Mouse (Mus musculus) midbrain, postnatal 0 days (tissue): ENCODE data around the gene Gpr176. TPM values are rescaled to one million over a fixed set of nuclear protein-coding genes. Genes with fewer than 3 reads are reported as not detected.

Experiments used
- ATAC-seq: fragments of 200-750 bp; cut with Nextera tagmentation; 2 replicates; pipeline ENCODE4 v1.8.0; 2017; ENCODE audit warnings: moderate number of reproducible peaks, mild to moderate bottlenecking, moderate TSS enrichment, moderate library complexity; ENCODE audit not compliant: low FRiP score
- DNase-seq: peaks from one replicate; pipeline ENCODE4 v3.0.0-alpha.2; 2015; ENCODE audit warnings: low spot score
- H3K27ac ChIP-seq: fragments of 300-500 bp; sonication (generic); 2 replicates; pipeline ENCODE4 v1.5.1; 2014; ENCODE audit warnings: low read depth, mild to moderate bottlenecking, low read length, mixed read lengths
- H3K27me3 ChIP-seq: fragments of 300-500 bp; sonication (generic); 2 replicates; pipeline ENCODE4 v1.6.1; 2014; ENCODE audit warnings: low read length, control low read depth, mixed read lengths; ENCODE audit not compliant: insufficient read depth
- H3K36me3 ChIP-seq: fragments of 300-500 bp; sonication (generic); 2 replicates; pipeline ENCODE4 v1.6.1; 2014; ENCODE audit warnings: low read length, control low read depth, mixed read lengths; ENCODE audit not compliant: insufficient read depth
- H3K4me1 ChIP-seq: fragments of 300-500 bp; sonication (generic); 2 replicates; pipeline ENCODE4 v1.6.1; 2014; ENCODE audit warnings: mild to moderate bottlenecking, control low read depth, antibody characterized with exemption, low read length, mixed read lengths; ENCODE audit not compliant: insufficient read depth
- H3K4me2 ChIP-seq: fragments of 300-500 bp; sonication (generic); 2 replicates; pipeline ENCODE4 v1.6.1; 2014; ENCODE audit warnings: low read depth, mild to moderate bottlenecking, low read length, mixed read lengths; ENCODE audit not compliant: poor library complexity, severe bottlenecking
- H3K4me3 ChIP-seq: fragments of 300-500 bp; sonication (generic); 2 replicates; pipeline ENCODE4 v1.5.1; 2014; ENCODE audit warnings: low read depth, mild to moderate bottlenecking, low read length, moderate library complexity
- H3K9ac ChIP-seq: fragments of 300-500 bp; sonication (generic); replicated peaks from 2 replicates; pipeline ENCODE4 v1.6.1; 2014; ENCODE audit warnings: mild to moderate bottlenecking, low read length, moderate library complexity, mixed read lengths; ENCODE audit not compliant: poor library complexity, severe bottlenecking
- H3K9me3 ChIP-seq: fragments of 300-500 bp; sonication (generic); 2 replicates; pipeline ENCODE4 v1.6.1; 2016; ENCODE audit warnings: low read length, control low read depth
- CTCF ChIP-seq: IDR thresholded peaks from 2 replicates; pipeline ENCODE4 v1.5.1; 2016; ENCODE audit warnings: antibody characterized with exemption, mild to moderate bottlenecking
- WGBS: fragments of 180-500 bp; shearing (Covaris S2); extraction: QIAGEN DNeasy Blood & Tissue Kit; methylation state at CpG from one replicate; pipeline ENCODE4 v1.1.7; 2014; 5-methylcytosine and 5-hydroxymethylcytosine counted together
- polyA plus RNA-seq: library from polyadenylated mRNA; unstranded; fragments of >200 nt; fragmentation: Nextera tagmentation; extraction: Ambion mirVana; gene quantifications from 2 replicates; pipeline ENCODE4 v1.2.1, GENCODE M21; 2015
- total RNA-seq: library from RNA; depleted of rRNA; stranded (reverse); fragments of >200 nt; gene quantifications from 2 replicates; pipeline ENCODE4 v1.2.3, GENCODE M21; 2014

Gpr176 gene
- total and polyA plus RNA-seq, 2 experiments from 2014 or later = 9.0 to 15.1 TPM

- Histone ChIP-seq H3K4me2 (no peak overlapping the region), H3K4me3 (no peak overlapping the region), H3K9ac (no peak overlapping the region), H3K9me3 (no peaks in the 10 kb centered on the region), H3K27me3 (no peaks in the 10 kb centered on the region), H3K36me3 (no peaks in the 10 kb centered on the region), H3K27ac (no peak overlapping the region), H3K4me1 (0 out of 2 replicates have a peak, but pooled peaks cover 3% of the 10 kb centered on the region)
- 71% methylated on average over 2 of the region's 2 CpGs for WGBS
- no peak for DNase-seq
- no peak for ATAC-seq
- no peak for TF ChIP-seq CTCF
Measured at GRCm38 (mm10) chr2:118301656-118302055, 71.6 kb downstream of the Gpr176 start.

- Histone ChIP-seq H3K27ac (no peak overlapping the region), H3K4me1 (0 out of 2 replicates have a peak, but pooled peaks cover 3% of the 10 kb centered on the region), H3K27me3 (no peaks in the 10 kb centered on the region), H3K4me2 (no peak overlapping the region), H3K36me3 (no peaks in the 10 kb centered on the region), H3K4me3 (no peak overlapping the region), H3K9me3 (no peaks in the 10 kb centered on the region), H3K9ac (no peak overlapping the region)
- TF ChIP-seq CTCF = no peak
- DNase-seq (no peak), ATAC-seq (no peak)
- WGBS = 77% methylated on average over 8 of the region's 8 CpGs
Measured at GRCm38 (mm10) chr2:118301041-118301545, 72.1 kb downstream of the Gpr176 start.

GRCm38 (mm10) chr2:118299981-118300380 is 73.2 kb downstream of the Gpr176 start:
- H3K9me3 ChIP-seq = no peaks in the 10 kb centered on the region
- no peaks in the 10 kb centered on the region for H3K27me3 ChIP-seq
- H3K27ac ChIP-seq = no peak overlapping the region
- H3K36me3 ChIP-seq = no peaks in the 10 kb centered on the region
- H3K4me3 ChIP-seq = no peak overlapping the region
- DNase-seq (no peak), ATAC-seq (no peak)
- no peak overlapping the region for H3K4me2 ChIP-seq
- WGBS = 94% methylated on average over 2 of the region's 2 CpGs
- H3K4me1 ChIP-seq = 0 out of 2 replicates have a peak, but pooled peaks cover 3% of the 10 kb centered on the region
- no peak for TF ChIP-seq CTCF
- H3K9ac ChIP-seq = no peak overlapping the region

- H3K27me3 ChIP-seq = no peaks in the 10 kb centered on the region
- H3K27ac ChIP-seq = no peak overlapping the region
- no peak for TF ChIP-seq CTCF
- H3K4me3 ChIP-seq = no peak overlapping the region
- H3K4me2 ChIP-seq = no peak overlapping the region
- no peaks in the 10 kb centered on the region for H3K36me3 ChIP-seq
- WGBS = 79% methylated on average over 4 of the region's 4 CpGs
- H3K9me3 ChIP-seq = no peaks in the 10 kb centered on the region
- DNase-seq = no peak
- no peak overlapping the region for H3K9ac ChIP-seq
- no peak for ATAC-seq
- peaks cover 8% of the 10 kb centered on the region; the same call in 1 of the 2 replicates for H3K4me1 ChIP-seq
Measured at GRCm38 (mm10) chr2:118298601-118299000, 74.6 kb downstream of the Gpr176 start.

- no peaks in the 10 kb centered on the region for H3K9me3 ChIP-seq
- WGBS = 81% methylated on average over 2 of the region's 2 CpGs
- no peak for TF ChIP-seq CTCF
Measured at GRCm38 (mm10) chr2:118297966-118298365, 75.3 kb downstream of the Gpr176 start.

GRCm38 (mm10) chr2:118295505-118295904 is 77.7 kb downstream of the Gpr176 start:
- no peak for ATAC-seq
- Histone ChIP-seq H3K27me3 (no peaks in the 10 kb centered on the region), H3K4me2 (no peak overlapping the region), H3K9ac (no peak overlapping the region), H3K27ac (no peak overlapping the region), H3K4me3 (no peak overlapping the region), H3K36me3 (no peaks in the 10 kb centered on the region), H3K9me3 (no peaks in the 10 kb centered on the region), H3K4me1 (peaks cover 8% of the 10 kb centered on the region; the same call in 1 of the 2 replicates)
- no peak for DNase-seq
- 63% methylated on average over 7 of the region's 7 CpGs for WGBS
- no peak for TF ChIP-seq CTCF

More at GRCm38 (mm10) chr2:118297966-118298365, 75.3 kb downstream of the Gpr176 start:
- H3K27ac ChIP-seq = no peak overlapping the region
- H3K9ac ChIP-seq = no peak overlapping the region
- no peaks in the 10 kb centered on the region for H3K36me3 ChIP-seq
- H3K4me3 ChIP-seq = no peak overlapping the region
- no peak for ATAC-seq
- H3K4me2 ChIP-seq = no peak overlapping the region
- peaks cover 8% of the 10 kb centered on the region; the same call in 1 of the 2 replicates for H3K4me1 ChIP-seq
- no peak for DNase-seq
- H3K27me3 ChIP-seq = no peaks in the 10 kb centered on the region
